Mouse (Mus musculus) heart, embryonic 13.5 days (tissue): ENCODE data around the gene Fpgs. TPM values are rescaled to one million over a fixed set of nuclear protein-coding genes. Genes with fewer than 3 reads are reported as not detected.

Experiments
- ATAC-seq: fragments of 200-750 bp; cut with Nextera tagmentation; 2 replicates; pipeline ENCODE4 v1.8.0; 2017; ENCODE audit warnings: moderate TSS enrichment; ENCODE audit not compliant: insufficient number of reproducible peaks, low FRiP score, low TSS enrichment; ENCODE audit errors: extremely low read depth
- H3K27ac ChIP-seq: fragments of 300-500 bp; sonication (generic); replicated peaks from 2 replicates; pipeline ENCODE4 v1.5.1; 2015; ENCODE audit warnings: moderate library complexity, mild to moderate bottlenecking, inconsistent platforms
- H3K27me3 ChIP-seq: fragments of 300-500 bp; sonication (generic); replicated peaks from 2 replicates; pipeline ENCODE4 v1.6.1; 2015; ENCODE audit warnings: mild to moderate bottlenecking, inconsistent platforms
- H3K36me3 ChIP-seq: fragments of 300-500 bp; sonication (generic); 2 replicates; pipeline ENCODE4 v1.6.1; 2015; ENCODE audit warnings: mild to moderate bottlenecking, inconsistent platforms
- H3K4me1 ChIP-seq: fragments of 300-500 bp; sonication (generic); 2 replicates; pipeline ENCODE4 v1.6.1; 2015; ENCODE audit warnings: inconsistent platforms
- H3K4me2 ChIP-seq: fragments of 300-500 bp; sonication (generic); 2 replicates; pipeline ENCODE4 v1.6.1; 2015; ENCODE audit warnings: inconsistent platforms, mild to moderate bottlenecking, moderate library complexity
- H3K4me3 ChIP-seq: fragments of 300-500 bp; sonication (generic); 2 replicates; pipeline ENCODE4 v1.5.1; 2015; ENCODE audit warnings: moderate library complexity, mild to moderate bottlenecking, inconsistent platforms
- H3K9ac ChIP-seq: fragments of 300-500 bp; sonication (generic); 2 replicates; pipeline ENCODE4 v1.6.1; 2015; ENCODE audit warnings: inconsistent platforms, mild to moderate bottlenecking, moderate library complexity
- H3K9me3 ChIP-seq: fragments of 300-500 bp; sonication (generic); 2 replicates; pipeline ENCODE4 v1.6.1; 2016; ENCODE audit warnings: inconsistent platforms
- WGBS: fragments of 180-500 bp; shearing (Covaris S2); methylation state at CpG from one replicate; pipeline ENCODE4 v1.1.7; 2015; ENCODE audit warnings: mixed read lengths; 5-methylcytosine and 5-hydroxymethylcytosine counted together
- polyA plus RNA-seq: library from polyadenylated mRNA; unstranded; fragments of >200 nt; fragmentation: Nextera tagmentation; extraction: Ambion mirVana; gene quantifications from 2 replicates; pipeline ENCODE4 v1.2.1, GENCODE M21; 2015

The Fpgs gene
- polyA plus RNA-seq, 1 experiment from 2014 or later = 21.3 TPM

- Histone ChIP-seq H3K9ac (no peak overlapping the region), H3K4me2 (no peak overlapping the region), H3K4me1 (peaks cover 59% of the 10 kb centered on the region), H3K27ac (0 out of 2 replicates have a peak overlapping the region, but pooled peaks have one; percentile 83), H3K4me3 (no peak overlapping the region), H3K27me3 (peaks cover 29% of the 10 kb centered on the region), H3K36me3 (peaks cover 14% of the 10 kb centered on the region), H3K9me3 (no peaks in the 10 kb centered on the region)
- no peak for ATAC-seq
- 49% methylated on average over 6 of the region's 6 CpGs for WGBS
Measured at GRCm38 (mm10) chr2:32737008-32737407, 33.1 kb upstream of the Fpgs start.

DNA sequence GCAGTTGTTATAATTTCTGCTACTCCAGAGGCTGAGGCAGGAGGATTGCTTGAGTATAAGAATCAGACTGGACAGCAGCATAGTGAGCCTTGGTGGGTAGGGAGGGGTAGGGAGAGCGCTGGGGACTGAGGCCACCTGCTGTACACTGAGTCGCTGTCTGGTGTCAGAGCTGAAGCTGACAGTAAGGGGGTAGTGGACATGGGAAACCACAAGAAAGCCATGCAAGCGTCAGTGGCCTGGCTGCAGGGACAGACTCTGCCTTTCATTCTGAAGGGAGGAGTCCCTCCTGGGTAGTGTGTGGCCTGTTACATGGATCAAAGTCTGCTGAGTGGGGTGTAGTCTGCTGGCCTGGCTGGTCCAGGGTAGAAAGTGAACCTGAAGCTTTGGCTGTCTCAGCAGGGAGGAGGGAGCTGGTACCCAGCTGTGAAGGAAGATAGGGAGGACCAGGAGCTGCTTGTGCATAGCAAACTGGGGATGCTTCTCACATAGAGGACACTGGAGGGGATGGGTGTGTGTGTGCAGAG, 32.4 kb upstream of the Fpgs start:
- H3K4me1 ChIP-seq = peaks cover 59% of the 10 kb centered on the region
- H3K36me3 ChIP-seq = peaks cover 14% of the 10 kb centered on the region
- H3K27ac ChIP-seq = peak overlapping the region; percentile 83
- no peak for ATAC-seq
- H3K4me3 ChIP-seq = no peak overlapping the region
- H3K9ac ChIP-seq = peak overlapping the region; percentile 50; the same call in 1 of the 2 replicates
- WGBS = 48% methylated on average over 3 of the region's 3 CpGs
- H3K4me2 ChIP-seq = 0 out of 2 replicates have a peak overlapping the region, but pooled peaks have one; percentile 10
- H3K27me3 ChIP-seq = peaks cover 22% of the 10 kb centered on the region
- H3K9me3 ChIP-seq = no peaks in the 10 kb centered on the region

GRCm38 (mm10) chr2:32734933-32735332, 31.0 kb upstream of the Fpgs start:
- ATAC-seq = no peak
- peak overlapping the region; percentile 83 for H3K27ac ChIP-seq
- H3K4me1 ChIP-seq = peaks cover 64% of the 10 kb centered on the region
- no peak overlapping the region for H3K4me3 ChIP-seq
- H3K27me3 ChIP-seq = peaks cover 8% of the 10 kb centered on the region
- 50% methylated on average over 4 of the region's 4 CpGs for WGBS
- peaks cover 14% of the 10 kb centered on the region for H3K36me3 ChIP-seq
- H3K9me3 ChIP-seq = no peaks in the 10 kb centered on the region
- H3K9ac ChIP-seq = no peak overlapping the region
- peak overlapping the region; percentile 33 for H3K4me2 ChIP-seq

- 40% methylated on average over 4 of the region's 4 CpGs for WGBS
Measured at GRCm38 (mm10) chr2:32734480-32734879, 30.5 kb upstream of the Fpgs start.

DNA sequence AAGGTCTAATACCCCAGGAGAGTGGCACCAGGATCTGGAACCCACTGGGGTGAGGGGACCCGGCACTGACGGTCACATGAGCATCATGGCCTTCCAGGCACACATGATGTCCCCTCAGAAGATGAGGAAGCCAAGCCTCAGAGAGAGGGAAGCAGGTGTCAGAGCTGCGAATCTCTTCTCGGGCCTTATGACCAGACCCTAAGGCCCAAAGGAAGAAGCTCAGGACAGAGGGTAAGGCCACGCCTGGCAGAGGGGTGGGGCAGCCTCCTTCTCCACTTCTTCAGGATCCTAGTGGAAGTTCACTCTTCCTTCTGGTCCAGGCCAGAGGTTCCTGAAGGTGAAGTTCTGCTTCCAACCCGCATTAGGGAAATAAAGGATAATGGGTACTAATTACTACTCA, 28.8 kb upstream of the Fpgs start:
- Histone ChIP-seq H3K4me3 (no peak overlapping the region), H3K27ac (peak overlapping the region; percentile 83), H3K4me2 (no peak overlapping the region), H3K4me1 (peaks cover 75% of the 10 kb centered on the region), H3K9me3 (no peaks in the 10 kb centered on the region), H3K9ac (no peak overlapping the region), H3K36me3 (peaks cover 8% of the 10 kb centered on the region), H3K27me3 (no peaks in the 10 kb centered on the region; the same call in 1 of the 2 replicates)
- ATAC-seq = no peak
- WGBS = 62% methylated on average over 6 of the region's 6 CpGs

More at GRCm38 (mm10) chr2:32734480-32734879, 30.5 kb upstream of the Fpgs start:
- Histone ChIP-seq H3K27me3 (peaks cover 3% of the 10 kb centered on the region), H3K9ac (no peak overlapping the region; the same call in 1 of the 2 replicates), H3K27ac (peak overlapping the region; percentile 83), H3K9me3 (no peaks in the 10 kb centered on the region), H3K36me3 (peaks cover 14% of the 10 kb centered on the region), H3K4me3 (no peak overlapping the region), H3K4me1 (peaks cover 69% of the 10 kb centered on the region), H3K4me2 (peak overlapping the region; percentile 17; the same call in 1 of the 2 replicates)
- ATAC-seq = no peak

DNA sequence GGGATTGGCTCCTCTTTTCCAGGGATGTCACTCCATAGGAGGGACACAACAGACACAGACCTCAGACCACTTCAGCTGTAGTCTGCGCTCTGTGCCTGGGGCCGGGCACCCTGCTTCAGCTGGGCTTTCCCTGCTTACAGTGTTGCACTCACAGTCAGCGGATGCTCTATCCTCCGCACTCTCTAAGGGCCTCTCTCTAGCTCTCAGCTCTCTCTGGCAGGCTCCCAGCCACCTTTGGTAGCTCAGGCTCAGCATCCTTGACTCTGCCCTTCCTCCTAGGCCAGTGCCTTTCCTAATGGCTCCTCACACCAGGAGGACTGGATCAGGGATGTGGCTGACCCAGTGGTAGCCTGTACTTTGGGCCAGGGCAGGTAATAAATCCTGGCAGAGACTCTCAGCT, 28.0 kb upstream of the Fpgs start:
- Histone ChIP-seq H3K4me3 (no peak overlapping the region), H3K27ac (peak overlapping the region; percentile 83), H3K27me3 (no peaks in the 10 kb centered on the region; the same call in 1 of the 2 replicates), H3K4me1 (peaks cover 78% of the 10 kb centered on the region), H3K4me2 (peak overlapping the region; percentile 73), H3K9me3 (no peaks in the 10 kb centered on the region), H3K9ac (0 out of 2 replicates have a peak overlapping the region, but pooled peaks have one; percentile 69), H3K36me3 (0 out of 2 replicates have a peak, but pooled peaks cover 3% of the 10 kb centered on the region)
- ATAC-seq = no peak
- WGBS = 58% methylated on average over 4 of the region's 4 CpGs

DNA sequence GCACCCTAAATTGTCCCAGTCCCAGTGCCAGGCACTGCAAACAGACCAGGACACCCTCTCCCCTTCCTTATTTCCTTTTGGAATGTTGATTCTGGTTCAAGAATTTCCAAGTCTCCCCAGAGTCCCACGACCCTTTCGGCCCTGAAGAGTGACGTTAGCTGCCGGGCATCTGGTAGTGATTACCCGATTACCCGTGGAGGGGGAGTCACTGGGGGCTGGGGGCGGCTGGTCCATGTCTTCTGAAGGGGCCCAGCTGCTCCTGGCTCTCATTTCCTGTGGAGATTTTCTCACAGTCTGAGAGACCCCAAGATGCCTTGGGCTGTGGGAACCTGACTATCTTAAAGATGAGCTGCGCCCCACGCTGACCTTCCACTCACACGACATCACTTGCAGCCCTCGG, 26.9 kb upstream of the Fpgs start:
- peak overlapping the region; percentile 60 for H3K4me3 ChIP-seq
- H3K36me3 ChIP-seq = 0 out of 2 replicates have a peak, but pooled peaks cover 3% of the 10 kb centered on the region
- H3K9me3 ChIP-seq = no peaks in the 10 kb centered on the region
- H3K27me3 ChIP-seq = no peaks in the 10 kb centered on the region
- H3K9ac ChIP-seq = peak overlapping the region; percentile 69
- peak overlapping the region; percentile 83 for H3K27ac ChIP-seq
- ATAC-seq = no peak
- WGBS = 16% methylated on average over 11 of the region's 11 CpGs
- peak overlapping the region; percentile 73 for H3K4me2 ChIP-seq
- peaks cover 73% of the 10 kb centered on the region for H3K4me1 ChIP-seq

DNA sequence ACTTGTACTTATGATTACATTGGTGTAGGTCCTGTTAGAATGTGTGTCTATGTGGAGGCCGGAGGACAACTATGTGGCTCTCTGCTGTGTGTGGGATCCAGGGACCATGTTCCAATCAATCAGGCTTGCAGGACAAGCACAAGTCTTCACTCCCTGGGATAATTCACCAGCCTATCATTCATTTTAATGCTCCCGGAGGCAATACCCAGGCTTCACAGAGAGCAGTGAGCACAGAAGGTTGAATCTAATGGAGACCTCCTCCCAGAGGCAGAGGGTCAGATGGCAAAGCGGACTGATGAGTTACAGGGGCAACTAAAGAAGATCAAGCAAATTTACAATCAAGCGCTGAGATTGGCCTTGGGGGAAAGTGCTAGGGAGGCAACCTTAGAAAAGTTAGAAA, 25.6 kb upstream of the Fpgs start:
- Histone ChIP-seq H3K4me3 (peak overlapping the region; percentile 60), H3K9me3 (no peaks in the 10 kb centered on the region), H3K27ac (peak overlapping the region; percentile 83), H3K4me2 (peak overlapping the region; percentile 73), H3K27me3 (no peaks in the 10 kb centered on the region), H3K9ac (peak overlapping the region; percentile 81), H3K4me1 (peaks cover 60% of the 10 kb centered on the region), H3K36me3 (peaks cover 13% of the 10 kb centered on the region; the same call in 1 of the 2 replicates)
- 67% methylated on average over 4 of the region's 4 CpGs for WGBS
- ATAC-seq = no peak

- peak overlapping the region; percentile 81 for H3K9ac ChIP-seq
- ATAC-seq = no peak; the same call in 1 of the 2 replicates
- H3K4me3 ChIP-seq = peak overlapping the region; percentile 60
- WGBS = 22% methylated on average over 7 of the region's 7 CpGs
- H3K9me3 ChIP-seq = no peaks in the 10 kb centered on the region
- H3K4me2 ChIP-seq = peak overlapping the region; percentile 73
- peaks cover 13% of the 10 kb centered on the region; the same call in 1 of the 2 replicates for H3K36me3 ChIP-seq
- peak overlapping the region; percentile 83 for H3K27ac ChIP-seq
- H3K27me3 ChIP-seq = no peaks in the 10 kb centered on the region
- peaks cover 51% of the 10 kb centered on the region for H3K4me1 ChIP-seq
Measured at GRCm38 (mm10) chr2:32728463-32728862, 24.5 kb upstream of the Fpgs start.

DNA sequence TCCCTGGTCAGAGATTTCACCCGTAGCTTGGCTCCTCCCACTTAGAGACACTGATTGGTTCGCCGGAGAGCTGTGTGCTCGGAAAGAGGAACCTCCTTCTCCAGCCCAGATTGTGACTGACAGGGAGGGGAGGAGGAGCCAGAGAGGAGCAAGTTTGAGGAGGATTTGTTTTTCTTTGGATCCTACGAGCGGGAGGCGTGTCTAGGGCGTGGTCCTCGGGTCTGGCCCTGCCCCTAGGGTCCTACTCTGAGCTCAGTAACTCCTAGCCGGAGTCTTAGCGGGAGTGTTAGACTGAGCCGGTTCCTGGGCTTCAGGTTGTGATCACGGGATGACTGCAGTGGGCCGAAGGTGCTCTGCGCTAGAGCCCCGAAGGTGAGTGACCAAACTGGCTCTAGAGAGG, 23.5 kb upstream of the Fpgs start:
- Histone ChIP-seq H3K4me1 (peaks cover 43% of the 10 kb centered on the region), H3K9ac (peak overlapping the region; percentile 81), H3K27me3 (no peaks in the 10 kb centered on the region), H3K4me3 (peak overlapping the region; percentile 60), H3K9me3 (no peaks in the 10 kb centered on the region), H3K4me2 (peak overlapping the region; percentile 73), H3K36me3 (peaks cover 13% of the 10 kb centered on the region; the same call in 1 of the 2 replicates), H3K27ac (peak overlapping the region; percentile 83)
- ATAC-seq = peak; percentile 89
- WGBS = under 1% methylated on average over 16 of the region's 16 CpGs

- Histone ChIP-seq H3K27ac (peak overlapping the region; percentile 36; the same call in 1 of the 2 replicates), H3K9me3 (no peaks in the 10 kb centered on the region), H3K4me3 (no peak overlapping the region), H3K4me1 (peaks cover 40% of the 10 kb centered on the region), H3K27me3 (no peaks in the 10 kb centered on the region), H3K9ac (no peak overlapping the region), H3K4me2 (no peak overlapping the region), H3K36me3 (peaks cover 10% of the 10 kb centered on the region; the same call in 1 of the 2 replicates)
- ATAC-seq = no peak
- 72% methylated on average over 16 of the region's 16 CpGs for WGBS
Measured at GRCm38 (mm10) chr2:32724832-32725790, 21.2 kb upstream of the Fpgs start.
